Mouse (Mus musculus): ENCODE results near the gene Slc35b1.

- peak; percentile 80; the same call in 1 of the 2 replicates for TF ChIP-seq CTCF (IDR thresholded peaks at IDR 0.05; ENCODE audit: control insufficient read depth, insufficient read depth, insufficient replicate concordance, low read depth, low read length)
- peak; percentile 65; the same call in 1 of the 2 replicates for TF ChIP-seq POLR2A (IDR thresholded peaks at IDR 0.05; ENCODE audit: control insufficient read depth, low read depth, low read length)
Measured at GRCm38 (mm10) chr11:95384319-95384972, at the start of gene Slc35b1.
